Mouse (Mus musculus): ENCODE measurements around the gene Gpr55.

Gene Gpr55

DNA sequence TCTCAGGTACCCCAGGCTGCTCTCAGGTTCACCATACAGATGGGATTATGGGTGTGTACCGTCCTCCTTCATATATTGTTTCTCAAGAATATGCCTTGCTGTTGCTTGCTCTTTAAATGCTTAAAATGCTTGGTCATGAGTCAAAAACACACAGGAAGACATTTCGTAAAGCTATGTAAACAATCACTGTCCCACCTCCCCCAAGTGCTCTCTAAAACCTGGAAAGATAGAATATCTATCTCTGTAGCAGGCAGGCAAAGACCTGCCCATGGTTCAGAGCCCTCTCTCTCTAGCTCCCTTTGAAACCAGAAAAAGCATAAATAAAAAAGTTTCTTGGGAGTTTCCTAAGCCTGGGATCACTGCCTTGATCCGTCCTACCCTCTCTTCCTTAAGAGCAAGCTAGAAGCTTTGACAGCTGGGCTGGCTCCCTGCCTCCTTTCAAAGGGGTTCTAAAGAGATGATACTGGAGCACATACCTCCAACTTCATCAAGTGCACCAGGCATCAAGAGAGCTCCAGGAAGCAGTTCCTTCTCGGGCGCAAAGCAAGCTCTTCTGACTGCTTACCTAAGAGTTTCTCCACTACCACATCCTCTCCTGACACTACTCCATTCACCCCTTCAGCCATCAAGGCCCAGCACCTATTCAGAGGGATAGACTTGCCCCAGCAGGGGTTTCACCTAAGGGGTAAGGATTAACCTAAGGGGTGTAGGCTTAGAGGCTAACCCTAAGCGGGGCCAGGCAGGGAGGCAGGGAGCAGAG is 1.5 kb downstream of the Gpr55 start:
- peak in 1 of 2 experiments; percentile 11 for DNase-seq (ENCODE audit: low spot score in 2 of 2)

DNA sequence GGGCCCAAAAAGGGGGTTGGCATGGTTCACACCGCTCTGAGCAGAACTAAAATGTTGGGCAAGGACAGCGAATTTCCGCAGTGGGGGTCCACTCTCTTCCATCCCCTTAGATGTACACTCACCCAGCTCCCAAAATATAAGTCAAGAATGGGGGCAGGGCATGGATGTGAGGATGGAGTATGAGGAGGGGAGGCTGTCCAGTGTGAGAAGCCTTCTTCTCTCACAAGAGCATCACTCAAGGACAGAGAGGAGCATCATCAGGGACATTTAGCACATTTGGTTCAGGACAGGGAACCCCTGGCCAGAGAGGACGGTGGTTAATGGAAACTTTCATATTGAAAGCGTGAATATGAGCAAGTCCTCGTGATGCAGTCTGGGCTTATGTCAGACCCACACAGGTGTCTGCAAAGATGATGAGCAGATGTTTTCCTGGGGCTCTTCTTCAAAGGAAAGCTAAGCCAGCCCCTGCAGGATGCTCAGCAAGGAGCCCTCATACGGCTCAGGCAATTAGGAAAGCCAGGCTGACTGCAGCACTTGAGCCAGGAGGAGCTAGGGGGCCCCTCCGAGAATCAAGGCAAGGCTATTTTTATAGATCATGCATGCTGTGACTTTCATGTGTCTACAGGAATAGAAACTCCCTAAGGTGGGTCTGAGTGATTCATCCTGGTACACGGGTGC is 2.7 kb downstream of the Gpr55 start:
- no peak for DNase-seq (ENCODE audit: low spot score in 2 of 2)

- no peak for DNase-seq (ENCODE audit: low spot score in 2 of 2)
Observed at GRCm38 (mm10) chr1:85957290-85957689, 3.5 kb downstream of the Gpr55 start.

DNA sequence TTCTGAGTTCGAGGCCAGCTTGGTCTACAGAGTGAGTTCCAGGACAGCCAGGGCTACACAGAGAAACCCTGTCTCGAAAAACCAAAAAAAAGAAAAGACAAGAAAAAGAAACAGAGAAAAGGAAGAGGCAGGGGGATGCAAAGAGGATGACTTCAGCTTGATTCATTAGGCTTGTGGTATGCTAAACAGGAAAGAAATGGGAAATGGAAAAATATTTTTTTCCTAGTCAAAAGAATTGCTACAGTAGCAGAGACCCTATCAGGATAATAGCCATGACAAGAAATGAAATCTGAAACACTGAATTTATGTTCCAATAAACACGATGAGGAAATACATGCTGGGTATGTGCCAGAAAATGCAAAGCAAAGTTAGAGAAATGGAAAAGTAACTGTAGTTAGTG is 5.7 kb downstream of the Gpr55 start:
- no peak for DNase-seq (ENCODE audit: low spot score in 2 of 2)

DNA sequence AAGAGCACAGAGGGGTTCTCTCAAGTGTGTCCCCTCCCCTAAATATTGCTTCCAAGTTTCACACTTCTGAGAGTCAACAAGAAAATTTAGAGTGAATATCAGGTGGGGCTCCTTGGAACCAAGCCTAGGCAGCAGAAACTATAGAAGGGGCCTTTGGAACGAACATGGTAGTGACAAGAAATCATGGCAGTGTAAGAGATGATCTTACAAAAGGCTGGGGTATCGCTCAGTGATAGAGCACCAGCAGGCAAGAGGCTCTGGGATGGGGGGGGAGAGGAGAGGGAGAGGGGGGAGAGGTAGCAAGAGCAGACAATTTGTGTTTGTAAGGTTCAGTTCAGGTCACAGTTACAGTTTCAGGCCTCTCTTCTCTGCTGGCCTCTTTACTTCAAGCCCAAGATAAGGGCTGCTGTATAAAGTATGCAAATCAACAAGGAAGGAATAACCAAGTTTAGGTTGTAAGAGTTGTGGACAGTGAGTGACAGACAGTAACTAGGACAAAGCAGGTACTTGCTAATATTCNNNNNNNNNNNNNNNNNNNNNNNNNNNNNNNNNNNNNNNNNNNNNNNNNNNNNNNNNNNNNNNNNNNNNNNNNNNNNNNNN is 11.6 kb downstream of the Gpr55 start:
- DNase-seq (ENCODE audit: low spot score in 2 of 2), result no peak

DNA sequence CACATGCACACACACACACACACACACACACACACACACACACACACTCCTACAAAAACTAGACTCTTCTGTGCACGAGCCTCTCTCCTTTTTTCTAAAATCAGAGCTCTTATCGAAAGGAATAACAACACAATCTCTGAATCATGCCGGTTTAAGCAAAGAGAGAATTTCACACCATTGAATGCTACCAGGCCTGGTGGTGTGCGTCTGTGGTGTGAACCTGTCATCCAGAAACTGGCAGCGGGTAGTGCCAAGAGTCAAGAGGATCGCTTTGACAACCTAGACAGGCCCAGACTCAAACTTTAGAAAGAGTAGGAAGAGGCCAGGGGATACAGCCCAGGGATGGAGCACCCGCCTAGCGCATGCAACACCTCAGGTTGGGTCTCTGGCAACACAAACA is 18.5 kb downstream of the Gpr55 start:
- DNase-seq (ENCODE audit: low spot score in 2 of 2), result no peak

GRCm38 (mm10) chr1:85937323-85937722 is 23.5 kb downstream of the Gpr55 start:
- DNase-seq (ENCODE audit: low spot score in 2 of 2), result no peak

DNA sequence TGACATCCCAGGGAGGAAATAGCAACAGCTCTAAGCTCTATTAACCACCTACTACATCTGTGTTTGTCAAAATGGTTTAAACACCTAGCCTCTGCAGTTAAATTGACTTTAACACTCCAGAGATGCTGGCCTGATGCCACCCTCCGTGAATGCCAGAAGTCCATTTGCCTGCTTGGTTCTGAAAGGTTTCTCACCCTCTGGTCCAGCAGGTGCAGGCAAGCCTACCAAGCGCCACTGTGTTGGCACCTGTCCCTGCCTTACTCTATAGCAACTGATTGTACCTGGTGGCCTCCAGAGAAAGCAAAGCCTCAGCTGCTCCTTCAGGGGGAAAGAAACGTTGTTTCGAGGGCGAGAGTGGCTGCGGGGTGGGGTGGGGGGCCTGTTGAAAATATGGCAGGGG is 24.5 kb downstream of the Gpr55 start:
- DNase-seq (ENCODE audit: low spot score in 2 of 2), result no peak

- DNase-seq (ENCODE audit: low spot score in 2 of 2), result peak; percentile 21 to 32
Observed at GRCm38 (mm10) chr1:85935148-85935852, 25.5 kb downstream of the Gpr55 start.

GRCm38 (mm10) chr1:85934560-85934959 is 26.2 kb downstream of the Gpr55 start:
- DNase-seq (ENCODE audit: low spot score in 2 of 2), result no peak

- DNase-seq (ENCODE audit: low spot score in 2 of 2), result no peak
Observed at GRCm38 (mm10) chr1:85933631-85934465, 27.0 kb downstream of the Gpr55 start.

GRCm38 (mm10) chr1:85933226-85933625 is 27.6 kb downstream of the Gpr55 start:
- DNase-seq (ENCODE audit: low spot score in 2 of 2), result peak in 1 of 2 experiments; percentile 10

DNA sequence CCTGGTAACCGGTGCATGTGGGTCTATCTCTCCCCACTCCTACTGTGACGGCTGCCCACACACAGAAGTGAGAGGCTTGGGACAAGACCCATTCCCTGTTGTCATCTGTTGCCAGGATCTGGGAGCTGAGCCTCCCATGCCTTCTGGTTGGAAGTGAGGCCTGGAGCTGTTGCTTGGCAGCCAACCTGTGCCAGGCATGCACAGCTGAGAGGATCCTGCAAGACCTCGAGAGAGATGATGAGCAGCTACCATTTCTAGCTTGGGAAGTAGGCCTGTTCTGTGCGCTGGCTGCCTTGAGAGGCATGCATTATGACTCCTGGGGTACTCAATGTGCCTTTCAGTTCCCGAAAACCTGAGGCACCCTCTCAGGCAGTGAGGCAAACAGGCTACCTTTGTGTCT is 29.6 kb downstream of the Gpr55 start:
- no peak for DNase-seq (ENCODE audit: low spot score in 2 of 2)

DNA sequence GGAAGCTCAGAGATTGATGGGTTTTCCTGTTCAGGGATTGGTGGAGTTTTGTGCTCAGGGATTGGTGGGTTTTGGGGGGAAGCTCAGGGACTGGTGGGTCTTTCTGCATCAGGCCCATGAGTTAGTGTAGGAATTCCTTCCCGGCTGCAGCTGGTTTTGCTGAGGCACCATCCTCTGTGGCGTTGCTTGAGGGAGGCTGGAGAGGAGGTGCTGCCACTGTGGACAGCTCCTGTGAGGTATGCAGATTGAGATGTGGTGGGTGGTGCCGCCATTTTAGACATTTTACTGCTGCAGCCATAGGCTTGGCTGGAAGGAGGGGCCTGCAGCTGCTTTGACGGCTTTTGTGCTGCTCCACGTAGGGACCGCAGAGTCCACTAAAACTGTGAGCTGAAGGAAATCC is 31.4 kb downstream of the Gpr55 start:
- no peak for DNase-seq (ENCODE audit: low spot score in 2 of 2)

- no peak for DNase-seq (ENCODE audit: low spot score in 2 of 2)
Observed at GRCm38 (mm10) chr1:85928688-85929065, 32.1 kb downstream of the Gpr55 start.

DNA sequence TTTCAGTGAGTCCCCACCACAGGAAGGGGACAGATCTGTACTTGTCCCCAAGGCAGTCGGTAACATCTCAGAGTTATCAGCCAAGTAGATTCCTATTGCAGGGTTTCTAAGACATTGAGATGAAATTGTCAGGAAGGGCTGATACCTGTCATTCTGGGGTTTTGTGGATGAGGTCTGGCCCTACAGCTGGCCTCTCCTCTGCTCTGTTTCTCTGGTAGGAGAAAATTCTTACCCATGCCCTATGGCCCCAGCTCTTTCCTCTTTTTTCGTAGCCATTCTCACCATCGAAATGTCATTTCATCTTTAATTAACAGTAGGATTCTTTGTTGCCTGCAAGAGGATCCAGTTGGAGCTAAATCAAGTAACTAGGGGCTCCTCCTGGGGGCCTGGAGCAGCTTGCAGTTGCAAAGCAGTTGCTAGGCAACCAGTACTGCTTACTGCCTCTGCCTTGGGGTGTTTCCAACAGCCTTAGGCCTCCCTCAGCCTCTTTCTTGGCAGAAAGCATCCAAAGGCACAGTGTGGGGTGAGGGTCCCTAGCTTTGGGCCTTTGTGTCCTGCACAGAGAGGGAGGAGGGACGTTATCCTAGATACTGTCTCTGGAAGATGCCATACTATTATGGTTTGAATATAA is 32.6 kb downstream of the Gpr55 start, which contains the start of gene 4933407L21Rik:
Gene 4933407L21Rik, plus strand, starts transcription at position 427 of the 631 bp plus-strand sequence.
- no peak for DNase-seq (ENCODE audit: low spot score in 2 of 2)

- no peak for DNase-seq (ENCODE audit: low spot score in 2 of 2)
Observed at GRCm38 (mm10) chr1:85925183-85925582, 35.6 kb downstream of the Gpr55 start.

- no peak for DNase-seq (ENCODE audit: low spot score in 2 of 2)
Observed at GRCm38 (mm10) chr1:85922865-85923211, 38.0 kb downstream of the Gpr55 start.

- no peak for DNase-seq (ENCODE audit: low spot score in 2 of 2)
Observed at GRCm38 (mm10) chr1:85922127-85922864, 38.5 kb downstream of the Gpr55 start.

DNA sequence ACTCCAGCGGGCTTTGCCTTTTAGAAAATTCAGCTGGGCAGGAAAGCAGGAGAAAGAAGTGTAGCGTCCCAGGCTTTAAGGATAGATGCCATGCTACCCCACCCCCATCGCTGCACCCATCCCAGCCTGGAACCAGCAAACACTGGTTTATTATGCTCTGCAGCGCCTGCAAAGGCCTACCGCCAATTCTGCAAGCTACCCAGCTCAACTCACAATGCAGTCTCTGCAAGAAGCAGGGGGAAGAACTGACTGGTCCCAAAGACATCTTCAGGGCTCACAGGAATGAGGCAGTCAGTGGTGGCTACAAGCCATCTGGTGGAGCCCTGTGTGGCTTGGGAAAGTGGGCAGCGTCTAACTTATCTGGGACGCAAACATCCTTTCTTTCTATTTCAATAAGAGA is 39.1 kb downstream of the Gpr55 start:
- DNase-seq (ENCODE audit: low spot score in 2 of 2), result no peak

Measured in spleen, postnatal 36 days (tissue).